Mouse (Mus musculus): ENCODE measurements around the gene Rbfox3.

The Rbfox3 gene

GRCm38 (mm10) chr11:118473842-118474500 is 437.4 kb downstream of the Rbfox3 start:
- no peak for DNase-seq (ENCODE audit: low read depth, low spot score)
- H3K36me3 ChIP-seq (ENCODE audit: control insufficient read depth, insufficient read depth, low read length, poor library complexity, severe bottlenecking) = no peaks in the 10 kb centered on the region
- H3K27me3 ChIP-seq (ENCODE audit: control insufficient read depth, insufficient read depth, low read length, poor library complexity, severe bottlenecking) = no peaks in the 10 kb centered on the region

DNA sequence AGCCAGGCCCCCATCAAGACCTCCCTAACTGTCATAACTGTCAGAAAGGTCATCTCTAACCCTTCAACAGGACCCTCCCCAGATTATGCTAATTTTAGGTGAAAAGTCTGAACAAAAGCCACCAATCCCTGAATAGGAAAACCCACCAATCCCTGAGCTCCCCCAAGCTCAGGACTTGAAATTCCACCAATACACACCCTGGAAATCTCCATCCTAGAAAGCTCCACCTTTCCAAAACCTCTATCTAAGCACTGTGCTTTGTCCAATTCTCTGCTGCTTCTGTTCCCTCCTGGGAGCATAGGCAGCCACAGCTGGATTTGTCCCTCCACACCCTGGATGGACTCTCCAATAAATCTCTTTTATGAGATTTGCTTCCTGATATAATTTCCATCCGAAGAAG is 438.2 kb downstream of the Rbfox3 start:
- H3K27me3 ChIP-seq (ENCODE audit: control insufficient read depth, insufficient read depth, low read length, poor library complexity, severe bottlenecking) = no peaks in the 10 kb centered on the region
- no peaks in the 10 kb centered on the region for H3K36me3 ChIP-seq (ENCODE audit: control insufficient read depth, insufficient read depth, low read length, poor library complexity, severe bottlenecking)
- no peak for DNase-seq (ENCODE audit: low read depth, low spot score)

- H3K36me3 ChIP-seq (ENCODE audit: control insufficient read depth, insufficient read depth, low read length, poor library complexity, severe bottlenecking) = no peaks in the 10 kb centered on the region
- no peaks in the 10 kb centered on the region for H3K27me3 ChIP-seq (ENCODE audit: control insufficient read depth, insufficient read depth, low read length, poor library complexity, severe bottlenecking)
- no peak for DNase-seq (ENCODE audit: low read depth, low spot score)
Observed at GRCm38 (mm10) chr11:118471676-118472075, 439.7 kb downstream of the Rbfox3 start.

DNA sequence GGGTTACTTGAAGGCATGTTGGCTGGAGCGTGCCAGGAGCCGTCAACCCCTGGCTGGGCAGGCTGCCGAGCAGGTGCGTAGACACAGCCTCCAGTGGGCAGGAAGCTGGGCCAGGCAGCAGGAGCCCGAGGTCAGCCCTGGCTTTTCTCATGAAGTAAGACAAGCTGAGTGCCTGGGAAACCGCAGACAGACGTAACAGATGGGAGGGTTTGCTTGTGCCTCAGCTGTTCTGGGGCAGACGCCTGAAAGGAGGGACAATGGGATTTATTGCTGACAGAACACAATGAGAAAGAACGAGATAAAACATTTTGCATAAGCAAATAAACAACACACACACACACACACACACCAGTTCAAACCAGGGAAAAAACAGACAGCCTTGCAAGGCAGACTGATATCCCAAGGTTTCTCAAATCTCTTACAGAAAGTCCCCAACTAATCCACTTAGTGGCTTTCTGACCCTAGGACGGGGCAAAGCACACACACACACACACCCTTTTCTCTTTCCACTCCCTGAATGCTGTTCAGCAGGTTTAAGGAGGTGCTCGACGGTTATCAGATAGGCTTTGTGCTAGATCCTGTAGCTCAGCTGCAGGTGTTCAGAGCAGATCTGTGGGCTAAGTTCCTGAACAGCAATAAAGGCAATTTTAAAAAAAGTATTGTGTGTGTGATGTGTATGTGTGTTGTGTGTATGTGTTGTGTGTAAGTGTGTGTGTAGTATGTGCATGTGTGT is 441.0 kb downstream of the Rbfox3 start:
- no peaks in the 10 kb centered on the region for H3K36me3 ChIP-seq (ENCODE audit: control insufficient read depth, insufficient read depth, low read length, poor library complexity, severe bottlenecking)
- H3K27me3 ChIP-seq (ENCODE audit: control insufficient read depth, insufficient read depth, low read length, poor library complexity, severe bottlenecking) = no peaks in the 10 kb centered on the region
- no peak for DNase-seq (ENCODE audit: low read depth, low spot score)

DNA sequence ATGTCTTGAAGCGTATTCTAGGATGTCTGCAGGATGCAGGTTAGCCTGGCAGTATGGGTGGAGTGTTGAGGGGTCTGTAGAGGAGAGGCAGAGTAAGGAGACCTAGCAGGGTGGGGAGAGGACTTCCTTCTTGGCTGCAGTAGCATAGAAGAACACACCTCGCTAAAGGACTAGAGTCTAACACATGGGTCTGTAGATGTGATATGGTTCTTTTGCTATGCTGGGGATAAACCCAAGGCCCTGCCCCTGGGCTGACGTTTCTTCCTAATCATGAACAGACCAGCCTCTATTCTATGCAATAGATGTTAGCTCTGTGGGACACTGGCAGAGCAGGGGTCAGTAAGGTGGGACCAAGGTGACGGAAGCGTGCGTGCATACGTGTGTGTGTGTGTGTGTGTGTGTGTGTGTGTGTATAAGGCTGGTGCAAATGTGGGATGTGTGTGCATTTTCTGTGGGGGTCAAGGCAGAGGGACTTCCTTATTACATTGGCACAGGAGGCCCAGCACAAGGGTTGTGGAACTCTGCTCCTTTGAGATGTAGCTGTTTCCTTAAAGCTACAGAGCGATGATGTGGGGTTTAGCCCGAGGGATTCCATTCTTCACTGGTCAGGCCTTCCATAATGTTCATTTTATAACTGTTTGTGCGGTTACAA is 441.8 kb downstream of the Rbfox3 start:
- Histone ChIP-seq H3K27me3 (ENCODE audit: control insufficient read depth, insufficient read depth, low read length, poor library complexity, severe bottlenecking) (no peaks in the 10 kb centered on the region), H3K36me3 (ENCODE audit: control insufficient read depth, insufficient read depth, low read length, poor library complexity, severe bottlenecking) (no peaks in the 10 kb centered on the region)
- no peak for DNase-seq (ENCODE audit: low read depth, low spot score)

GRCm38 (mm10) chr11:118467441-118468035 is 443.9 kb downstream of the Rbfox3 start:
- DNase-seq (ENCODE audit: low read depth, low spot score) = no peak
- no peaks in the 10 kb centered on the region for H3K36me3 ChIP-seq (ENCODE audit: control insufficient read depth, insufficient read depth, low read length, poor library complexity, severe bottlenecking)
- H3K27me3 ChIP-seq (ENCODE audit: control insufficient read depth, insufficient read depth, low read length, poor library complexity, severe bottlenecking) = no peaks in the 10 kb centered on the region

DNA sequence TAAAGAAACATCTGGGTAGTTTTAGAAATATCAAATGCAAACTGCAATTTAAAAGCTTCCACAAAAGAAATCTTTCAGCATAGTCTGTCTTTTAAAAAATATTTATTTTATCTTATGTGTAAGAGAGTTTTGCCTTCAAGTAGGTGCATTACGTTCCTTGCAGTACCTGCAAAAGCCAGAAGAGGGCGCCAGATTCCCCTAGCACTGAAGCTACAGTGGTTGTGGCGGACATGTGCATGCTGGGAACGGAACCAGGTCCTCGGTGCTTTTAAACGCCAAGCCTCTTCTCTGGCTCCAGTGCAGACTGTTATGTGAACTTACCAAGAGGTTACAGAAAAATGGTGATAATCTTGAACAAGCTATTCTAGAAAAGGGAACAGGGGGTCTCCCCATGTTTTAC is 451.1 kb downstream of the Rbfox3 start:
- peak; percentile 67 for DNase-seq (ENCODE audit: low read depth, low spot score)
- Histone ChIP-seq H3K36me3 (ENCODE audit: control insufficient read depth, insufficient read depth, low read length, poor library complexity, severe bottlenecking) (no peaks in the 10 kb centered on the region), H3K27me3 (ENCODE audit: control insufficient read depth, insufficient read depth, low read length, poor library complexity, severe bottlenecking) (no peaks in the 10 kb centered on the region)

DNA sequence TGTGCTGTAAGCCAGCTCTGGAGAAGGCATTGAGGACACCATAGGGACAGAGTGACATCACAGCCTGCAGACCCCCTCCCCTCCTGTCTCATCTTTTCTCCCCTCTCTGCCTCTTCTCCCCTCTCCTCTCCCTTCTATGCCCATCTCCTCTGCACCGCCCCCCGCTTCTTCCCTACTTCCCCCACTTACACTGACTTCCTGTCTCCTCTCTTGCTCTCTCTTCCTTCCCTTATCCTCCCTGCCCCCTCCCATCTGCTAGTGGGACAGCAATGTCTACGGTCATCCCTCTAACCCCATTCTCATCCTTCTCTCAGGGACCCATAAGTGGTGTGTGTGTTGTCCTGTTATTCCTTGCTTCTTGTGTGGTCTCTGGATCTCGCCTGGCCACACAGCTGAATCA is 451.9 kb downstream of the Rbfox3 start:
- H3K36me3 ChIP-seq (ENCODE audit: control insufficient read depth, insufficient read depth, low read length, poor library complexity, severe bottlenecking) = no peaks in the 10 kb centered on the region
- H3K27me3 ChIP-seq (ENCODE audit: control insufficient read depth, insufficient read depth, low read length, poor library complexity, severe bottlenecking) = no peaks in the 10 kb centered on the region
- DNase-seq (ENCODE audit: low read depth, low spot score) = no peak

GRCm38 (mm10) chr11:118459051-118459450 is 452.3 kb downstream of the Rbfox3 start:
- Histone ChIP-seq H3K27me3 (ENCODE audit: control insufficient read depth, insufficient read depth, low read length, poor library complexity, severe bottlenecking) (no peaks in the 10 kb centered on the region), H3K36me3 (ENCODE audit: control insufficient read depth, insufficient read depth, low read length, poor library complexity, severe bottlenecking) (no peaks in the 10 kb centered on the region)
- peak; percentile 32 for DNase-seq (ENCODE audit: low read depth, low spot score)

GRCm38 (mm10) chr11:118456937-118457336 is 454.5 kb downstream of the Rbfox3 start:
- Histone ChIP-seq H3K27me3 (ENCODE audit: control insufficient read depth, insufficient read depth, low read length, poor library complexity, severe bottlenecking) (no peaks in the 10 kb centered on the region), H3K36me3 (ENCODE audit: control insufficient read depth, insufficient read depth, low read length, poor library complexity, severe bottlenecking) (no peaks in the 10 kb centered on the region)
- peak; percentile 19 for DNase-seq (ENCODE audit: low read depth, low spot score)

DNA sequence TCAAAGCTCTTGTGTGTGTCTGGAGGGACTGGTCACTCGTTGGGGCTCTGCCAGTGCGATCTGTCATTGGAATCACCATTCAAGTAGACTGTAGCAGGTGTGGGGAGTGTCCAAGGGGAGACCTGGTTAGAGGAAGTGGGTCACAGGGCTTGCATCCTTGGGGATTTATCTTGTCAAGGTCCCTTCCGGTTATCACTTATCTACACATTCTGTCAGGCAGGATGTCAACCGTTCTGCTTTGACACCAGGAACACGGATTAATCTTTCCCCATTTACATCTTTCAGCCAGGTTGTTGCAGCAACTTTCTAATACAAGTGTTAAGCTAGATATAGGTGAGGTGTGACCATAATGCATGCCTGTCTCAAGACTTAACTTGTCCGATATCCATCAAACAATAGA is 455.6 kb downstream of the Rbfox3 start:
- no peak for DNase-seq (ENCODE audit: low read depth, low spot score)
- H3K36me3 ChIP-seq (ENCODE audit: control insufficient read depth, insufficient read depth, low read length, poor library complexity, severe bottlenecking) = no peaks in the 10 kb centered on the region
- H3K27me3 ChIP-seq (ENCODE audit: control insufficient read depth, insufficient read depth, low read length, poor library complexity, severe bottlenecking) = no peaks in the 10 kb centered on the region

DNA sequence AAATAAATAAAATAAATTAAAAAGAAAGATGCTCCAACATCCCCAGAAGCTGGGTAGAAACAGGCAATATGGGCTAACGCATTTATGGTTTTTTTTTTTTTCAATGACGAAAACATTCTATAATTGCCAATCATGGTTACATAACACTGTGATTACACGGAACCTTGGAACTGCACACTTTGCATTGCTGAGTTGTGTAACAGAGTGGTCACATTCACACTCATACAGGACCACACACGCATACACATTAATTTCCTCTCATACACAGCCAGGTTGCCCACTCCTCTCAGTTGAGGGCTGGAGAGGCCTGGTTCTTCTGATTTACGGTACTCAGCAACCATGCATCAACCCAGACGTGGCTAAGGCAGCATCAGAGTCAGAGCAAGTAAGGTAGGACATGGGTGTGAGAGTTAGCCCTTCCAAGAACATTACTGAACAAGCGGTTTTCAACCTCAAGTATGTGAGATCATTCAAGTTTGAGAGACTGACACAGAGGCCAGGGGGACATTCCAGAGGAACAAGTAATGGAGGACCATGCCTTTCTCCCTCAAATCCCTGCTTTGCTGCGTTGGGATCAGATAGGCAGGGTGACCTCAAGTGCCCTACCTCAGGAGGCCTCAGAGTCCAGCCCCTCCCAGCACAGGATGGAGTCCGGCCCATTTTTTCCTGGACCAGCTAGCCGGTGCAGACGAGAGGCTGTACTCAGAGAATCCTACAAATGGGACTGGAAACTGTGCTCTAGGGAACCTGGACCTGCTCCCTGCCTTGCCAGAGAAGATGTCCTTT is 457.3 kb downstream of the Rbfox3 start:
- Histone ChIP-seq H3K27me3 (ENCODE audit: control insufficient read depth, insufficient read depth, low read length, poor library complexity, severe bottlenecking) (no peaks in the 10 kb centered on the region), H3K36me3 (ENCODE audit: control insufficient read depth, insufficient read depth, low read length, poor library complexity, severe bottlenecking) (no peaks in the 10 kb centered on the region)
- no peak for DNase-seq (ENCODE audit: low read depth, low spot score)

GRCm38 (mm10) chr11:118452955-118453354 is 458.4 kb downstream of the Rbfox3 start:
- Histone ChIP-seq H3K36me3 (ENCODE audit: control insufficient read depth, insufficient read depth, low read length, poor library complexity, severe bottlenecking) (no peaks in the 10 kb centered on the region), H3K27me3 (ENCODE audit: control insufficient read depth, insufficient read depth, low read length, poor library complexity, severe bottlenecking) (no peaks in the 10 kb centered on the region)
- DNase-seq (ENCODE audit: low read depth, low spot score) = no peak

DNA sequence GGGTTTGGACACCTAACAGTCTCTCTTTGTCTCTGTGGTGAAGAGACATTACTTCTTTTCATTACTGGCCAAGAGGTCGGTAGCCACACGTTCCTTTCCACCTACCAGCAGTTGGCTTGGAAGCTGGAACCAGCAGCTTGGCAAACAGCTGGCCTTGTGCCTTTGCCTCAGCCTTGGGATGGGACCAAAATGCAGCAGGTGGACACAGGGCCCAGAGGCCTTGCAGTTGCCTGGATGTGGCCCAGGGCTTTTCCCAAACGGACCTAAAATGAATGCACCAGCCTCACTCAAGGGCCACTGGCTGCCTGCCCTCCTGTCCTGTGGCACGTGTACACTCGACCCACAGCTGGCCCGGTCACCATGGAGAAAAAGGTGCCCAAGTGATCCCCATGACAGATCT is 460.2 kb downstream of the Rbfox3 start:
- no peak for DNase-seq (ENCODE audit: low read depth, low spot score)
- no peaks in the 10 kb centered on the region for H3K36me3 ChIP-seq (ENCODE audit: control insufficient read depth, insufficient read depth, low read length, poor library complexity, severe bottlenecking)
- no peaks in the 10 kb centered on the region for H3K27me3 ChIP-seq (ENCODE audit: control insufficient read depth, insufficient read depth, low read length, poor library complexity, severe bottlenecking)

Data from splenic B cell, adult 2 months (primary cell).